Mouse (Mus musculus): ENCODE measurements around the gene Aspm. TPM values are rescaled to one million over a fixed set of nuclear protein-coding genes. Genes with fewer than 3 reads are reported as not detected.

Gene Aspm
- polyA plus RNA-seq, 2 experiments: 10.9 to 16.3 TPM

DNA sequence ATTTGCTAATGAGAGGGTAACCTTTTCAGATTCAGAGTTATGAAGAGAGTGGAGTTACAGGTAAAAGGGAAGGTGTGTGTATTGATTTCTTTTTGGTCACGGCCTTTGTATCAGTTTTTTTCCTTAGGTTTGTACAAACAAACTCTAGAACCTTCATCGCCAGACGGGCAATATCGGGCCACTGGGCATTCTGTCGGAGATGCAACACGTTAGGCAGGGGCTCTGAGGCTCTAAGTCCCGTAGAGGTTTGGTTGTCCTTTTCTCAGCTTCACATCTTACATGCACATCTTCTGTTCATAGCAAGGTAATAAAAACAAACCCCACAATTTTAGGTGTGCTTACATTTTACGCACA, 33.1 kb upstream of the Aspm start:
- Histone ChIP-seq H3K9ac (ENCODE audit: low read depth, low read length, severe bottlenecking) (peak overlapping the region; percentile 95), H3K4me1 (ENCODE audit: control insufficient read depth, insufficient read depth, low read length) (peaks cover 24% of the 10 kb centered on the region), H3K27me3 (ENCODE audit: control insufficient read depth, insufficient read depth, low read length) (no peaks in the 10 kb centered on the region), H3K4me3 (replicated peaks; ENCODE audit: low read length) (peak overlapping the region; percentile 87), H3K36me3 (ENCODE audit: control insufficient read depth, insufficient read depth, low read length) (0 out of 2 replicates have a peak, but pooled peaks cover 2% of the 10 kb centered on the region), H3K9me3 (ENCODE audit: control insufficient read depth, low read length) (no peaks in the 10 kb centered on the region), H3K4me2 (replicated peaks; ENCODE audit: low read depth, low read length, severe bottlenecking) (peak overlapping the region; percentile 70), H3K27ac (replicated peaks; ENCODE audit: low read depth, low read length) (peak overlapping the region; percentile 87; the same call in 1 of the 2 replicates)
- peak; percentile 8; the same call in 1 of the 2 replicates for ATAC-seq (ENCODE audit: low FRiP score, low read depth)
- no peak for TF ChIP-seq POLR2A (IDR thresholded peaks at IDR 0.05; ENCODE audit: borderline replicate concordance, extremely low read depth, insufficient read depth, insufficient read length)
- no peak for DNase-seq (ENCODE audit: low spot score)
- WGBS: 3% methylated on average over 8 of the region's 8 CpGs

DNA sequence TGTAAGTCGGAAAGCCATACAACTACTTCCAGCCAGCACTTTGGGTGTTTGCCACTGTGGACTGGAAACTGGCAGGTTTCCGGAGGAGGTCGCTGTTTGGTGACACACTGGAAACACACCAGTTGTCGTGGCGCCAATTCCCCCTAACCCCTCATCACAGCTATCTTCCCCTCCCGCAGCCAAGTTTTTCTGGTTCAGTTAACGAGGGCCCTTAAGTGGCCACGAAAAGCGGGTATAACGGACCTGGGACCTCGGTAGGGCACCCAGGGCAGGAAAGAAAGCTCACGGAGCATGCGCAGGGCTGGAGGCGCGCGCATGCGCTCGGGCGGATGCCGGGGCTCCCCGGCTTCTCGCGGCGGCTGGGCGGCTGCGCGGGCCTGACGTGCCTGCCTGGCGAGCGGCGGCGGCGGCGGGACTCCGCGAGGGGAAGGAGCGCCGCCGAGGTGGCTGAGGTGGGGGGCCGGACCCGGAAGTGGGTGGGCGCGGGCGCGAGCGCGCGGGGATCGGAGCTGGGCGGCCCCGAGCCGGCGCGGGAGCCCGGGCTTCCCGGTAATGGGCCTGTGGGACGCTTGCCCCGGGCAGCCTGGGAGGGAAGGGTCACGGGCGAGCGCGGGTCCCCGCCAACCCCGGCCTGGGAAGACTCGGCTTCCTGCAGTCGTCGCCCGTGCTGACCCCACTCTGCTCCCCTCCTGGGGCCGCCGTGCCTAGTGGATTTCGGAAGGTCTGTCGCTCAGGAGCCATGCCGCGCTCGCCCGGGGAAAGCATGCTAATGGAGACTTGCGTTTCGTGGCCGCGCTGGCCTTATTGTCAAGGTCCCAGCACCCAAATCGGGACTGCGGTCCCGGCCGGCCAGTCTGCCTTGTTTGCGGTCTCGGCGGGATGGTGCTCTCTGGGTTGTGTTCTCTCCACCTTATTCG, 32.4 kb upstream of the Aspm start, which contains the start of gene Zbtb41:
TSS of gene Zbtb41 (plus strand) at position 414 of the 917 bp plus-strand sequence.
- peak; percentile 84 for DNase-seq (ENCODE audit: low spot score)
- Histone ChIP-seq H3K4me2 (replicated peaks; ENCODE audit: low read depth, low read length, severe bottlenecking) (peak within 1 kb of the TSS; percentile 70), H3K9ac (ENCODE audit: low read depth, low read length, severe bottlenecking) (peak within 1 kb of the TSS; percentile 95), H3K27me3 (ENCODE audit: control insufficient read depth, insufficient read depth, low read length) (no peaks in the 10 kb centered on the region), H3K4me3 (replicated peaks; ENCODE audit: low read length) (peak within 1 kb of the TSS; percentile 87), H3K9me3 (ENCODE audit: control insufficient read depth, low read length) (no peaks in the 10 kb centered on the region), H3K4me1 (ENCODE audit: control insufficient read depth, insufficient read depth, low read length) (peaks cover 25% of the 10 kb centered on the region), H3K36me3 (ENCODE audit: control insufficient read depth, insufficient read depth, low read length) (peaks cover 4% of the 10 kb centered on the region; the same call in 1 of the 2 replicates), H3K27ac (replicated peaks; ENCODE audit: low read depth, low read length) (peak within 1 kb of the TSS; percentile 87)
- peak; percentile 26; the same call in 1 of the 2 replicates for TF ChIP-seq POLR2A (IDR thresholded peaks at IDR 0.05; ENCODE audit: borderline replicate concordance, extremely low read depth, insufficient read depth, insufficient read length)
- ATAC-seq (ENCODE audit: low FRiP score, low read depth): peak; percentile 95
- 2% methylated on average over 57 of the region's 88 CpGs for WGBS

- DNase-seq (ENCODE audit: low spot score) (peak; percentile 32), ATAC-seq (ENCODE audit: low FRiP score, low read depth) (no peak)
- Histone ChIP-seq H3K27me3 (ENCODE audit: control insufficient read depth, insufficient read depth, low read length) (no peaks in the 10 kb centered on the region), H3K4me3 (replicated peaks; ENCODE audit: low read length) (peak overlapping the region; percentile 87), H3K4me1 (ENCODE audit: control insufficient read depth, insufficient read depth, low read length) (peaks cover 26% of the 10 kb centered on the region), H3K36me3 (ENCODE audit: control insufficient read depth, insufficient read depth, low read length) (peaks cover 5% of the 10 kb centered on the region; the same call in 1 of the 2 replicates), H3K9me3 (ENCODE audit: control insufficient read depth, low read length) (no peaks in the 10 kb centered on the region), H3K9ac (ENCODE audit: low read depth, low read length, severe bottlenecking) (peak overlapping the region; percentile 95), H3K27ac (replicated peaks; ENCODE audit: low read depth, low read length) (peak overlapping the region; percentile 87), H3K4me2 (replicated peaks; ENCODE audit: low read depth, low read length, severe bottlenecking) (peak overlapping the region; percentile 70)
- no peak for TF ChIP-seq POLR2A (IDR thresholded peaks at IDR 0.05; ENCODE audit: borderline replicate concordance, extremely low read depth, insufficient read depth, insufficient read length)
- 24% methylated on average over 10 of the region's 10 CpGs for WGBS
These were observed 31.6 kb upstream of the Aspm start for GRCm38 (mm10) chr1:139422941-139423340.

DNA sequence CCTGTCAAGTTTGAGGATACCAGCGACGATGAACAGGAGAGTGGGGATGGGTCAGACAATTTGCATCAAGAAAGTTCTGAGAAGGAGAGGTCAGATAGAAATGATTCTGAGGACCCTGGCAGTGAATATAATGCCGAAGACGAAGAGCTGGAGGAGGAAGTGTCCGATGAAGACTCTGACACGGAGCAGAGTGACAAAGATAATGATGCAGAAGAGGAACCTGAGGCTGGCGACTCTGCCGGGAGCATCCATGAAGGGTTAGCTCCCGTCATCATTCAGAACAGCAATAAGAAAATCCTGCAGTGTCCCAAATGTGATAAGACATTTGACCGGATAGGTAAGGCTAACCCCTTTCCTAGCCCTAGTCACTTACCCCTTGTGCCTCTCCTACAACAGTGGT, 30.6 kb upstream of the Aspm start:
- ATAC-seq (ENCODE audit: low FRiP score, low read depth) (no peak), DNase-seq (ENCODE audit: low spot score) (no peak)
- Histone ChIP-seq H3K4me1 (ENCODE audit: control insufficient read depth, insufficient read depth, low read length) (peaks cover 26% of the 10 kb centered on the region), H3K9me3 (ENCODE audit: control insufficient read depth, low read length) (no peaks in the 10 kb centered on the region), H3K4me3 (replicated peaks; ENCODE audit: low read length) (peak overlapping the region; percentile 87), H3K27me3 (ENCODE audit: control insufficient read depth, insufficient read depth, low read length) (no peaks in the 10 kb centered on the region), H3K4me2 (replicated peaks; ENCODE audit: low read depth, low read length, severe bottlenecking) (peak overlapping the region; percentile 70), H3K36me3 (ENCODE audit: control insufficient read depth, insufficient read depth, low read length) (peaks cover 5% of the 10 kb centered on the region; the same call in 1 of the 2 replicates), H3K27ac (replicated peaks; ENCODE audit: low read depth, low read length) (no peak overlapping the region), H3K9ac (ENCODE audit: low read depth, low read length, severe bottlenecking) (peak overlapping the region; percentile 31; the same call in 1 of the 2 replicates)
- no peak for TF ChIP-seq POLR2A (IDR thresholded peaks at IDR 0.05; ENCODE audit: borderline replicate concordance, extremely low read depth, insufficient read depth, insufficient read length)
- 67% methylated on average over 10 of the region's 10 CpGs for WGBS

DNA sequence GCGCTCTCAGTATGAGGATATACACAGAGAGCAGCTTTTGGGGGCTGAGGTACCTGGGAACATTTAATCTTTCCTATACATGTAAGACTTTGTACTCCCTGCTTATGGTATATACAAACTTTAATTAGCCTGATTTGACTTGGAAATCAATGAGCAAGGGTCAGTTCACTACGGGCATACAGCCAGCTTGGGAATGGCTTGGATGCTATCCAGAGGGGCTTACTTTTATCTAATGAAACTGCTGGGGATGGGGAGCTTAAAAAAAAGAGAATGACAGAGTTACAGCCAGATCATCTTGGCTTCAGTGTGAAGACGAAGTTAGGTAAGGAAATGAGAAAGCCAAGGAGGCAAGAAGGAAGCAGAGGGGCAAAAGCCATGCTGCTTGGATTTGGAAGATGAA, 29.6 kb upstream of the Aspm start:
- no peak overlapping the region for H3K27ac ChIP-seq (replicated peaks; ENCODE audit: low read depth, low read length)
- H3K4me1 ChIP-seq (ENCODE audit: control insufficient read depth, insufficient read depth, low read length): peaks cover 26% of the 10 kb centered on the region
- ATAC-seq (ENCODE audit: low FRiP score, low read depth): no peak
- H3K27me3 ChIP-seq (ENCODE audit: control insufficient read depth, insufficient read depth, low read length): no peaks in the 10 kb centered on the region
- peak overlapping the region; percentile 45 for H3K9ac ChIP-seq (ENCODE audit: low read depth, low read length, severe bottlenecking)
- peaks cover 15% of the 10 kb centered on the region for H3K36me3 ChIP-seq (ENCODE audit: control insufficient read depth, insufficient read depth, low read length)
- H3K4me3 ChIP-seq (replicated peaks; ENCODE audit: low read length): peak overlapping the region; percentile 28
- no peaks in the 10 kb centered on the region for H3K9me3 ChIP-seq (ENCODE audit: control insufficient read depth, low read length)
- 42% methylated on average over 3 of the region's 3 CpGs for WGBS
- H3K4me2 ChIP-seq (replicated peaks; ENCODE audit: low read depth, low read length, severe bottlenecking): peak overlapping the region; percentile 56
- no peak for TF ChIP-seq POLR2A (IDR thresholded peaks at IDR 0.05; ENCODE audit: borderline replicate concordance, extremely low read depth, insufficient read depth, insufficient read length)
- no peak for DNase-seq (ENCODE audit: low spot score)
